Mouse (Mus musculus) kidney, adult 2 months (tissue): ENCODE data around the gene Chaf1b. TPM values are rescaled to one million over a fixed set of nuclear protein-coding genes. Genes with fewer than 3 reads are reported as not detected.

ENCODE experiments used
- DNase-seq: peaks from one replicate; pipeline ENCODE4 v3.0.0; 2021
- H3K27ac ChIP-seq: fragments of 200-500 bp; 2 replicates; pipeline ENCODE4 v1.5.1; 2012; ENCODE audit warnings: low read depth, low read length, control low read depth, inconsistent platforms; ENCODE audit not compliant: insufficient read depth
- H3K27me3 ChIP-seq: fragments of 200-500 bp; replicated peaks from 2 replicates; pipeline ENCODE4 v1.6.1; 2012; ENCODE audit warnings: mild to moderate bottlenecking, moderate library complexity, low read length, inconsistent platforms; ENCODE audit not compliant: control insufficient read depth, insufficient read depth
- H3K36me3 ChIP-seq: fragments of 200-500 bp; 2 replicates; pipeline ENCODE4 v1.6.1; 2012; ENCODE audit warnings: mild to moderate bottlenecking, moderate library complexity, low read length, inconsistent platforms; ENCODE audit not compliant: control insufficient read depth, insufficient read depth
- H3K4me1 ChIP-seq: fragments of 200-500 bp; 2 replicates; pipeline ENCODE4 v1.6.1; 2011; ENCODE audit warnings: low read length; ENCODE audit not compliant: control insufficient read depth, insufficient read depth
- H3K4me3 ChIP-seq: fragments of 200-500 bp; 2 replicates; pipeline ENCODE4 v1.5.1; 2011; ENCODE audit warnings: mild to moderate bottlenecking, low read depth, low read length, control low read depth; ENCODE audit not compliant: insufficient read depth
- CTCF ChIP-seq: fragments of 200-500 bp; conservative IDR thresholded peaks from 2 replicates; pipeline ENCODE4 v1.5.1; 2011; ENCODE audit warnings: low read depth, mild to moderate bottlenecking, control low read depth, low read length, moderate library complexity, mixed read lengths; ENCODE audit not compliant: insufficient read depth, insufficient read length
- POLR2A ChIP-seq: fragments of 200-500 bp; IDR thresholded peaks from one replicate; pipeline ENCODE4 v1.6.1; 2011; ENCODE audit warnings: low read depth, low read length, control low read depth
- WGBS: fragments of 180-500 bp; shearing (Covaris S2); methylation state at CpG from one replicate; pipeline ENCODE4 v1.1.7; 2018; 5-methylcytosine and 5-hydroxymethylcytosine counted together
- polyA plus RNA-seq: library from polyadenylated mRNA; depleted of rRNA; stranded (reverse); fragments of >200 nt; gene quantifications from 2 replicates; pipeline ENCODE4 v1.2.3, GENCODE M21; 2012

Chaf1b gene
- polyA plus RNA-seq, 1 experiment = 2.0 TPM

GRCm38 (mm10) chr16:93913881-93914576, 30.3 kb downstream of the Chaf1b start:
- H3K4me1 ChIP-seq = 0 out of 2 replicates have a peak, but pooled peaks cover 3% of the 10 kb centered on the region
- TF ChIP-seq CTCF (no peak), POLR2A (no peak)
- no peak overlapping the region for H3K4me3 ChIP-seq
- no peaks in the 10 kb centered on the region for H3K36me3 ChIP-seq
- 0 out of 2 replicates have a peak overlapping the region, but pooled peaks have one; percentile 12 for H3K27ac ChIP-seq
- no peaks in the 10 kb centered on the region for H3K27me3 ChIP-seq
- DNase-seq = no peak
- WGBS = 68% methylated on average over 10 of the region's 10 CpGs

GRCm38 (mm10) chr16:93915338-93915849, 31.7 kb downstream of the Chaf1b start:
- 36% methylated on average over 10 of the region's 10 CpGs for WGBS
- 0 out of 2 replicates have a peak, but pooled peaks cover 3% of the 10 kb centered on the region for H3K4me1 ChIP-seq
- H3K4me3 ChIP-seq = no peak overlapping the region
- no peak overlapping the region for H3K27ac ChIP-seq
- H3K36me3 ChIP-seq = no peaks in the 10 kb centered on the region
- TF ChIP-seq CTCF = peak; percentile 52
- no peak for TF ChIP-seq POLR2A
- peak; percentile 62 for DNase-seq
- H3K27me3 ChIP-seq = no peaks in the 10 kb centered on the region

- H3K27ac ChIP-seq = no peak overlapping the region
- 32% methylated on average over 22 of the region's 22 CpGs for WGBS
Measured at GRCm38 (mm10) chr16:93917712-93918678, 34.3 kb downstream of the Chaf1b start.

GRCm38 (mm10) chr16:93918679-93919060, 35.0 kb downstream of the Chaf1b start:
- no peak for DNase-seq
- H3K27me3 ChIP-seq = no peaks in the 10 kb centered on the region
- 65% methylated on average over 8 of the region's 8 CpGs for WGBS
- no peaks in the 10 kb centered on the region for H3K36me3 ChIP-seq
- H3K4me1 ChIP-seq = no peaks in the 10 kb centered on the region
- TF ChIP-seq CTCF (no peak), POLR2A (no peak)
- H3K4me3 ChIP-seq = no peak overlapping the region
- no peak overlapping the region for H3K27ac ChIP-seq

More at GRCm38 (mm10) chr16:93917712-93918678, 34.3 kb downstream of the Chaf1b start:
- TF ChIP-seq CTCF = peak; percentile 79
- TF ChIP-seq POLR2A = no peak
- Histone ChIP-seq H3K4me3 (no peak overlapping the region), H3K36me3 (no peaks in the 10 kb centered on the region), H3K27me3 (no peaks in the 10 kb centered on the region), H3K4me1 (no peaks in the 10 kb centered on the region)
- DNase-seq = peak; percentile 81

- no peaks in the 10 kb centered on the region for H3K4me1 ChIP-seq
- TF ChIP-seq CTCF (no peak), POLR2A (no peak)
- 82% methylated on average over 20 of the region's 20 CpGs for WGBS
- no peaks in the 10 kb centered on the region for H3K27me3 ChIP-seq
- H3K4me3 ChIP-seq = no peak overlapping the region
- H3K27ac ChIP-seq = no peak overlapping the region
- DNase-seq = no peak
- no peaks in the 10 kb centered on the region for H3K36me3 ChIP-seq
Measured at GRCm38 (mm10) chr16:93919189-93919588, 35.5 kb downstream of the Chaf1b start.

- TF ChIP-seq POLR2A (no peak), CTCF (no peak)
Measured at GRCm38 (mm10) chr16:93920673-93921072, 37.0 kb downstream of the Chaf1b start.

More at GRCm38 (mm10) chr16:93920673-93921072, 37.0 kb downstream of the Chaf1b start:
- no peak overlapping the region for H3K4me3 ChIP-seq
- DNase-seq = no peak
- no peaks in the 10 kb centered on the region for H3K4me1 ChIP-seq
- H3K36me3 ChIP-seq = no peaks in the 10 kb centered on the region
- no peaks in the 10 kb centered on the region for H3K27me3 ChIP-seq
- WGBS = 60% methylated on average over 4 of the region's 4 CpGs
- H3K27ac ChIP-seq = no peak overlapping the region
